8 mouse cellular contexts compared by ENCODE assay signal in genomic region chr2:29633101-29633554, GRCm38 (mm10). TPM values are rescaled to one million over a fixed set of nuclear protein-coding genes. Genes with fewer than 3 reads are reported as not detected.
DNase-seq lines count a peak whose midpoint lies in the region; ATAC-seq and TF ChIP-seq lines count a peak whose summit lies in the region.

No protein-coding gene starts in this region.

- 10% methylated on average over 6 of the region's 6 CpGs for WGBS in lung, postnatal 0 days

- peak overlapping the region in 1 of 3 experiments; percentile 5 for H3K4me3 ChIP-seq in CH12.LX (replicated peaks in 1 of 3; ENCODE audit: low read depth in 2 of 3, low read length in 2 of 3, poor library complexity in 1 of 3)
- H3K4me3 ChIP-seq in lung, postnatal 0 days (ENCODE audit: low read depth, low read length), result no peak overlapping the region

- H3K36me3 ChIP-seq in CH12.LX (replicated peaks in 1 of 2; ENCODE audit: control insufficient read depth in 1 of 2, insufficient read depth in 1 of 2, low read length in 1 of 2), result peaks cover 9 to 64% of the 10 kb centered on the region in 2 experiments
- H3K36me3 ChIP-seq in lung, postnatal 0 days (ENCODE audit: insufficient read depth, low read length), result no peaks in the 10 kb centered on the region; the same call in 1 of the 2 replicates

- TF ChIP-seq POLR2A in CH12.LX (IDR thresholded peaks at IDR 0.05; ENCODE audit: low read depth, low read length), result no peak

- ATAC-seq in lung, postnatal 0 days, result peak; percentile 84

- peak overlapping the region; percentile 54 for H3K9ac ChIP-seq in CH12.LX (ENCODE audit: insufficient read depth, low read depth)
- no peak overlapping the region for H3K9ac ChIP-seq in lung, postnatal 0 days (replicated peaks; ENCODE audit: low read depth)

- H3K27me3 ChIP-seq in CH12.LX (replicated peaks), result no peaks in the 10 kb centered on the region
- no peaks in the 10 kb centered on the region for H3K27me3 ChIP-seq in lung, postnatal 0 days (replicated peaks; ENCODE audit: insufficient read depth, low read length)

- in situ Hi-C loops in CH12.LX (cut with MboI; ENCODE audit: low pct_ligation_motif_present, low pct_unique_long_range_greater_than_20kb, low sequenced_read_pairs), result no loop called here

- peak overlapping the region; percentile 97 for H3K27ac ChIP-seq in CH12.LX (ENCODE audit: insufficient read depth, low read depth)
- H3K27ac ChIP-seq in lung, postnatal 0 days (ENCODE audit: low read length), result peak overlapping the region; percentile 84

- peaks cover 65 to 97% of the 10 kb centered on the region in 2 experiments for H3K4me1 ChIP-seq in CH12.LX (ENCODE audit: control insufficient read depth in 1 of 2, insufficient read depth in 2 of 2)
- H3K4me1 ChIP-seq in lung, postnatal 0 days (ENCODE audit: insufficient read depth, low read depth, low read length), result peaks cover 26% of the 10 kb centered on the region

- dilution Hi-C loops in CH12.LX (cut with MboI; ENCODE audit: extremely low pct_ligation_motif_present, extremely low pct_unique_long_range_greater_than_20kb, low sequenced_read_pairs), result no loop called here

- no peaks in the 10 kb centered on the region for H3K9me3 ChIP-seq in CH12.LX (replicated peaks; ENCODE audit: low read length)
- H3K9me3 ChIP-seq in lung, postnatal 0 days (ENCODE audit: low read length), result no peaks in the 10 kb centered on the region

- H3K4me2 ChIP-seq in CH12.LX (ENCODE audit: insufficient read depth, low read depth, poor library complexity, severe bottlenecking), result peak overlapping the region; percentile 17
- H3K4me2 ChIP-seq in lung, postnatal 0 days (replicated peaks; ENCODE audit: low read depth, low read length), result peak overlapping the region; percentile 25; the same call in 1 of the 2 replicates

- TF ChIP-seq CTCF in CH12.LX (conservative IDR thresholded peaks at IDR 0.05 in 1 of 2, IDR thresholded peaks at IDR 0.05 in 1 of 2; ENCODE audit: low read depth in 2 of 2, low read length in 2 of 2), result no peak
- no peak for TF ChIP-seq CTCF in lung, postnatal 0 days (IDR thresholded peaks at IDR 0.05)

- H3K79me2 ChIP-seq in CH12.LX (replicated peaks; ENCODE audit: control insufficient read depth, extremely low read depth, insufficient read depth, poor library complexity, severe bottlenecking), result peaks cover 83% of the 10 kb centered on the region

- no peak for TF ChIP-seq EP300 in CH12.LX (IDR thresholded peaks at IDR 0.05; ENCODE audit: low read length)
- TF ChIP-seq EP300 in lung, postnatal 0 days (IDR thresholded peaks at IDR 0.05), result 0 out of 2 replicates have a peak, but pooled peaks have one; percentile 61

- no peak for DNase-seq in CH12.LX (ENCODE audit: extremely low read depth)
- DNase-seq in MN1 (ENCODE audit: low spot score), result peak; percentile 90
- peak; percentile 94 for DNase-seq in cerebellum, postnatal 10 days
- DNase-seq in heart, adult 8-10 months (ENCODE audit: low spot score), result peak; percentile 93
- peak; percentile 98 for DNase-seq in kidney, adult 9 months
- peak; percentile 94 for DNase-seq in lung, postnatal 0 days (ENCODE audit: low spot score)
- DNase-seq in urinary bladder, postnatal 25 days (ENCODE audit: low spot score), result peak; percentile 82
- no peak for DNase-seq in layer of hippocampus, adult 9-11 months

- no peak for TF ChIP-seq RAD21 in CH12.LX (IDR thresholded peaks at IDR 0.05; ENCODE audit: low read depth, low read length)

TF ChIP-seq in CH12.LX, 34 proteins besides CTCF, POLR2A, EP300 and RAD21:
- TF ChIP-seq ZMIZ1 (IDR thresholded peaks at IDR 0.05; ENCODE audit: low read depth, low read length), result no peak
- TF ChIP-seq MYC (IDR thresholded peaks at IDR 0.05; ENCODE audit: low read depth, low read length), result no peak
- no peak for TF ChIP-seq ZNF384 (IDR thresholded peaks at IDR 0.05; ENCODE audit: low read depth, low read length)
- no peak for TF ChIP-seq HCFC1 (IDR thresholded peaks at IDR 0.05; ENCODE audit: low read depth, low read length)
- no peak for TF ChIP-seq TBP (conservative IDR thresholded peaks at IDR 0.05; ENCODE audit: low read depth, low read length)
- TF ChIP-seq KAT2A (IDR thresholded peaks at IDR 0.05; ENCODE audit: insufficient replicate concordance, low read length), result no peak
- no peak for TF ChIP-seq PAX5 (IDR thresholded peaks at IDR 0.05; ENCODE audit: low read length)
- TF ChIP-seq MEF2A (IDR thresholded peaks at IDR 0.05; ENCODE audit: borderline replicate concordance, low read depth, low read length), result no peak
- TF ChIP-seq UBTF (IDR thresholded peaks at IDR 0.05; ENCODE audit: low read depth, low read length), result no peak
- TF ChIP-seq USF1 (IDR thresholded peaks at IDR 0.05; ENCODE audit: low read depth, low read length), result no peak
- no peak for TF ChIP-seq ZC3H11A (IDR thresholded peaks at IDR 0.05; ENCODE audit: low read depth, low read length)
- no peak for TF ChIP-seq CHD2 (IDR thresholded peaks at IDR 0.05; ENCODE audit: low read length)
- no peak for TF ChIP-seq JUN (IDR thresholded peaks at IDR 0.05; ENCODE audit: insufficient read depth, low read depth, low read length)
- TF ChIP-seq BHLHE40 (IDR thresholded peaks at IDR 0.05; ENCODE audit: low read depth, low read length), result no peak
- TF ChIP-seq NRF1 (IDR thresholded peaks at IDR 0.05; ENCODE audit: low read depth, low read length), result no peak

RNA-seq across cellular contexts. Expression of gene Rapgef1, which starts 13.6 kb away (rescaled TPM):
- 149 and 185 TPM in 2 replicates for total RNA-seq in CH12.LX (2012; rRNA removed)
- total RNA-seq in CH12.LX (2014; rRNA removed), result 84.0 and 86.5 TPM in 2 replicates
- polyA plus RNA-seq in CH12.LX (2012; ENCODE audit: insufficient read length, low read depth), result 143 and 170 TPM in 2 replicates
- total RNA-seq in heart, adult 8-10 months (2022), result 100 to 1,000 TPM in 3 of 4 experiments, 10 to 100 TPM in 1; 98.1 to 113 (median 107) TPM
- 10.6 and 11.4 TPM in 2 replicates for polyA plus RNA-seq in lung, postnatal 0 days (2015; fragmentation: Nextera tagmentation; extraction: Ambion mirVana)

Comparison
In these comparisons a context has a peak if more than half of its experiments do, and no peak if none do; other contexts are left out.
1. DNase-seq: peak in MN1 (single experiment), cerebellum, postnatal 10 days (2 of 2), heart, adult 8-10 months (single experiment), kidney, adult 9 months (single experiment), lung, postnatal 0 days (single experiment) and urinary bladder, postnatal 25 days (single experiment); none in CH12.LX (single experiment) and layer of hippocampus, adult 9-11 months (single experiment).